Mouse (Mus musculus) lung, embryonic 15.5 days (tissue): Measurements from ENCODE around the gene Polr3k. TPM values are rescaled to one million over a fixed set of nuclear protein-coding genes. Genes with fewer than 3 reads are reported as not detected.
A peak's percentile ranks its signal among the peaks of the same experiment; 100 is the strongest.

Source experiments
- ATAC-seq: fragments of 200-750 bp; cut with Nextera tagmentation; 2 replicates; pipeline ENCODE4 v1.8.0; 2017; ENCODE audit warnings: moderate number of reproducible peaks, borderline replicate concordance; ENCODE audit not compliant: low FRiP score, low TSS enrichment; ENCODE audit errors: extremely low read depth
- H3K27ac ChIP-seq: fragments of 300-500 bp; sonication (generic); 2 replicates; pipeline ENCODE4 v1.5.1; 2015; ENCODE audit warnings: moderate library complexity, mild to moderate bottlenecking, inconsistent platforms
- H3K27me3 ChIP-seq: fragments of 300-500 bp; sonication (generic); 2 replicates; pipeline ENCODE4 v1.6.1; 2015; ENCODE audit warnings: inconsistent platforms
- H3K36me3 ChIP-seq: fragments of 300-500 bp; sonication (generic); 2 replicates; pipeline ENCODE4 v1.6.1; 2015; ENCODE audit warnings: inconsistent platforms
- H3K4me1 ChIP-seq: fragments of 300-500 bp; sonication (generic); 2 replicates; pipeline ENCODE4 v1.6.1; 2015; ENCODE audit warnings: inconsistent platforms
- H3K4me2 ChIP-seq: fragments of 300-500 bp; sonication (generic); 2 replicates; pipeline ENCODE4 v1.6.1; 2015; ENCODE audit warnings: inconsistent platforms, mild to moderate bottlenecking, moderate library complexity
- H3K4me3 ChIP-seq: fragments of 300-500 bp; sonication (generic); 2 replicates; pipeline ENCODE4 v1.5.1; 2015; ENCODE audit warnings: mild to moderate bottlenecking, inconsistent platforms
- H3K9ac ChIP-seq: fragments of 300-500 bp; sonication (generic); 2 replicates; pipeline ENCODE4 v1.6.1; 2015; ENCODE audit warnings: inconsistent platforms
- H3K9me3 ChIP-seq: fragments of 300-500 bp; sonication (generic); 2 replicates; pipeline ENCODE4 v1.6.1; 2016; ENCODE audit warnings: inconsistent platforms
- WGBS: fragments of 180-500 bp; shearing (Covaris S2); methylation state at CpG from one replicate; pipeline ENCODE4 v1.1.7; 2015; 5-methylcytosine and 5-hydroxymethylcytosine counted together
- polyA plus RNA-seq: library from polyadenylated mRNA; unstranded; fragments of >200 nt; fragmentation: Nextera tagmentation; extraction: Ambion mirVana; gene quantifications from 2 replicates; pipeline ENCODE4 v1.2.1, GENCODE M21; 2015

Polr3k gene
- polyA plus RNA-seq, 1 experiment from 2014 or later, result 75.3 TPM

DNA sequence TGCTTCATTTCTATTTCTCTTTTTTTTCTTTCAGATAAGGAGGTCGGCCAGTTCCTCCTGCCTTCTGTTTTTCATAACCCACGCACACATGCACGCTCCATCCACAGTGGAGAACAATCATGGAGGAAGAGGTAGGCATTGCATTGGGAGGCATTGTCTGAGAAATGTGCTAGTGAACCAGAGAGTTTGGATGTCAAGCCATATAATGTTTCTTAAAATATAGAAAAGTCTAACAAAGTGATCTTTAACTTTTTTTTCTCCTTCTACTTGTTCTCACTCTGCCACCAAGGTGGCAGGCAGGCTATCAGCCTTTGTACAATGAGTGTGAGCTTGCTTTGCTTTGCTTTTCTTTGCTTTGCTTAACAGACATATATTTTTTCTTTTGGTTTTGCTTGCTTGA, 53.7 kb downstream of the Polr3k start:
- WGBS, result 45% methylated on average over 3 of the region's 3 CpGs
- no peak overlapping the region for H3K9ac ChIP-seq
- H3K4me2 ChIP-seq, result no peak overlapping the region
- no peak for ATAC-seq
- no peaks in the 10 kb centered on the region for H3K27me3 ChIP-seq
- no peaks in the 10 kb centered on the region for H3K9me3 ChIP-seq
- no peak overlapping the region for H3K27ac ChIP-seq
- no peaks in the 10 kb centered on the region for H3K36me3 ChIP-seq
- H3K4me3 ChIP-seq, result no peak overlapping the region
- H3K4me1 ChIP-seq, result no peaks in the 10 kb centered on the region

DNA sequence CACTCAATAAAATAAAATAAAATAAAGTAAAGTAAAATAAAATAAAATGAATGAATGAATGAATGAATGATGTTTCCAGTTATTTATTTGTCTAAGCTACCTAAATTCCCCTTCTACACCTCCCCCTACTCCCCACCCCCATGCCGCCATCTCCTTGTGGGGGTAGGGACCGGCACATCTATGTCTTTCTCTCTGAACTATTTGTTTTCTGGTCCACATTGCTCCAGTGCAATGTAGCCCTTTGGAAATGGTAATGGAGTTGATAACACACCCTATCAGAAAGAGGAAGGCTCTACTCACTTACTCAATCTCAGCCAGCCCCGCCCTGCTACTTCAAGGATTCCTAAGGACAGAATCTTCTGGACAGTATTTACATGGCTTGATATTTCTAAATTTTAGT, 54.4 kb downstream of the Polr3k start:
- H3K4me1 ChIP-seq, result no peaks in the 10 kb centered on the region
- H3K9ac ChIP-seq, result no peak overlapping the region
- ATAC-seq, result peak; percentile 96
- H3K4me2 ChIP-seq, result no peak overlapping the region
- no peak overlapping the region for H3K27ac ChIP-seq
- no peaks in the 10 kb centered on the region for H3K36me3 ChIP-seq
- H3K4me3 ChIP-seq, result no peak overlapping the region
- 43% methylated on average over 3 of the region's 3 CpGs for WGBS
- no peaks in the 10 kb centered on the region for H3K9me3 ChIP-seq
- H3K27me3 ChIP-seq, result no peaks in the 10 kb centered on the region

Other genes starting within 250 kb of the Polr3k start
- gene Gm29797, start 207.3 kb upstream of the Polr3k start, polyA plus RNA-seq, result not detected in 2 replicates
- 65.3 and 70.3 TPM in 2 replicates for gene Sox18, start 192.7 kb upstream of the Polr3k start, polyA plus RNA-seq
- gene Tcea2, start 184.0 kb upstream of the Polr3k start, polyA plus RNA-seq, result 23.2 and 23.7 TPM in 2 replicates
- gene Rgs19, start 170.4 kb upstream of the Polr3k start, polyA plus RNA-seq, result 72.3 and 72.5 TPM in 2 replicates
- gene Lkaaear1, start 165.9 kb upstream of the Polr3k start, polyA plus RNA-seq, result not detected in 2 replicates
- 0.92 and 0.93 TPM in 2 replicates for gene Oprl1, start 149.3 kb upstream of the Polr3k start, polyA plus RNA-seq
- 0.06 and 0.19 TPM in 2 replicates for gene Myt1, start 101.0 kb upstream of the Polr3k start, polyA plus RNA-seq
- gene Pcmtd2, start 26.5 kb upstream of the Polr3k start, polyA plus RNA-seq, result 30.2 and 32.4 TPM in 2 replicates
- not detected in 2 replicates for gene Gm14496, start 126.8 kb downstream of the Polr3k start, polyA plus RNA-seq